Mouse (Mus musculus) right cerebral cortex, adult 2 months (tissue): Measurements from ENCODE around the gene B4galnt4.
"Not testable (repeated sequence)": the region's sequence is repeated elsewhere in the genome, so short reads cannot be mapped to it uniquely, and the experiment has no call there.

Experiments used
- DNase-seq, 2 experiments: peaks; one replicate each; pipeline ENCODE4 v3.0.0; 2021 to 2022; ENCODE audit warnings: low spot score in 2 of 2

B4galnt4 gene

DNA sequence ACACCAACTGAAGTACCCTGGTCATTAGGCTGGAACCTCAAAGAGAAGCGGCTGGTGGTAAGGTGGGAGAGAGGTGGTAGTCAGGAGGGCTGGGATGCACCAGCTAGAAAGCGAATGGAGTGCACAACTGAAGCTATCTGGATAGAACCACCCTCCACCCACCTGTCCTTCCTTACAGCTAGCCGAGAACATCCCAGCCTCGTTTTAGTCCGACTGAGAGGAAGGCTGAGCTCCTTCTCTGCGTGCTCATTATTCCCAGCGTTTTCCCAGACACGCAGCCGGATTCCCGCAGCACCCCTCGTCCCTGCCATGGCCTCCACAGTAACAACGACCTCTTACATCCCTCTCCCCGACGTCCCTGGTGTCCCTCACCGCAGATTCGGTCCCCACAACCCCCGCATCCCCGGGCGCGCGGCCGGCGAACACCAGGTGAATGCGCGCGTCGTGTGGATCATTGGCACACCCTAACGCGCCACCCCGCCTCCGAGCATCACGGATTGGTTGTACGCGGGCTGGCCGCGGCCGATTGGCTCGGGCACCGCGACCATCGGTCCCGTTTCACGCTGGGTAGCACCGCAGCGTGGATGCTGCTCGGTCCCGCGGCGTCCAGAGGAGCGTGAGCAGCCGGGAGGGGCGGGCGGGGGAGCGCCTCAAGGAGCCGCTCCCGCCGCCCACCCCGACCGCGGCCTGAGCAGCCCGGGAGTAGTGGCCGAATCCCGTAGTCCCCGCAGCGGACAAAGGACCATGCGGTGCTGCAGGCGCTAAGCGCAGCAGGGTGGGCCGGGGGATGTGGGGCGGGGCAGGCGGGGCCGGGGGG is at the start of gene B4galnt4:
Gene B4galnt4 (plus strand): TSS at position 679 of the 817 bp plus-strand sequence.
- peak; percentile 94 for DNase-seq

DNA sequence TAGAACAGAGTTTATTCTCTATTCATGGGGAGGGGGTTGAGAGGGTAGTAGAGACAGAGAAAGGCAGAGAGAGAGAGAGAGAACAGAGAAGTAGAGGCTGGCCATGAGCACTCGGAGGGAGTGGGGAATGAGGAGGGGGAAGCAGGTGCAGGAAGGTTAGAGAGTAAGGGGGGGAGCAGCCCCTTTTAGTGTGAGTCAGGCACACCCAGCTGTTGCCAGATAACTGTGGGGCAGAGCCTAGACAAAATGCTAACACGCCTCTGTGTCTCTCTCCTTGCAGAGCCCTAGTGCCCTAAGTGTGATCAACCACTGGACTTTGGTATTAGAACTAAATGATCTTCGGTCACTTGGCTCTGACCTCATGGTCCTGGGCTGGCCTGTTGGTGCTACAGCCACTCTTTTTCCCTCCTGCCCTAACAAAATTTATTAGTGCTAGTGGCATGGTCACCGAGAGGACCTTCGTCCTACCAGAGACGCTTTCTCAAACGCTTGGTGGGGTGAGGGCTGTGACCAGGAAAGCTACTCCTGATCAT is 49.6 kb upstream of the B4galnt4 start:
- DNase-seq = no peak

GRCm38 (mm10) chr7:141016707-141017697 is 43.9 kb upstream of the B4galnt4 start:
- DNase-seq = no peak

DNA sequence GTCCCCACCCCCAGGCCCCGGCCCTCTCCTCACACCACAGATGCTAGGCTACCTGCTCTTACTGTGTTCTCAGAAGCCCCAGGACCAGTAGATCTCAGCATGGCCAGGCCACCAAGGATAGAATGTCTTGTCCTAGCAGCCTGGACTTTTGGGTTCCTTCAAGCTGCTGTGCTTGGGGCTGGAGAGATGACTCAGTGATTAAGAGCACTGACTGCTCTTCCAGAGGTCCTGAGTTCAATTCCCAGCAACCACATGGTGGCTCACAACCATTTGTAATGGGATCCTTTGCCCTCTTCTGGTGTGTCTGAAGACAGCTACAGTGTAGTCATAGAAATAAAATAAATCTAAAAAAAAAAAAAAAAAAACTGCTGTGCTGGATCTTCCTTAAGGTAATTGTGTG is 43.1 kb upstream of the B4galnt4 start, which contains the start of gene Ifitm6:
Gene Ifitm6 (minus strand): TSS at position 101 of the 400 bp plus-strand sequence.
- DNase-seq = not testable (repeated sequence)

DNA sequence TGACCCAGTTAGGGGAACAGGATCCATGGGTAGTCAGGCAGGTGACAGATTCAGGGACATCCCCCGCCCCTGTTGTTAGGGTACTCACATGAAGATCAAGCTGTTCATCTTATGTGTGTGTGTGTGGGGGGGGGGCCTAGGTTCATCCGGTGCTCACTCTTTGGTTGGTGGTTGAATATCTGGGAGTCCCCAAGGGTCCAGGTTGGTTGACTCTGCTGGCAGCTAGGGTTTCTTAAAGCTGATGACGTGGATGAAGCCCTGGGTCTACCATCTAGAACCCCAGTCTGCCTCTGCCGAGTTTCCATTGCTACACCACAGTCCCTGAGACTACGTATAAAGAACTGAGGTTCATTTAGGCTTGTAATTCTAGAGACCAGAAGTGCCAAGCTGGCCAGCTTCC is 41.9 kb upstream of the B4galnt4 start:
- no peak for DNase-seq

- DNase-seq = no peak
Measured at GRCm38 (mm10) chr7:141021489-141022449, 39.1 kb upstream of the B4galnt4 start.

- DNase-seq = no peak
Measured at GRCm38 (mm10) chr7:141024865-141025838, 35.8 kb upstream of the B4galnt4 start.

DNA sequence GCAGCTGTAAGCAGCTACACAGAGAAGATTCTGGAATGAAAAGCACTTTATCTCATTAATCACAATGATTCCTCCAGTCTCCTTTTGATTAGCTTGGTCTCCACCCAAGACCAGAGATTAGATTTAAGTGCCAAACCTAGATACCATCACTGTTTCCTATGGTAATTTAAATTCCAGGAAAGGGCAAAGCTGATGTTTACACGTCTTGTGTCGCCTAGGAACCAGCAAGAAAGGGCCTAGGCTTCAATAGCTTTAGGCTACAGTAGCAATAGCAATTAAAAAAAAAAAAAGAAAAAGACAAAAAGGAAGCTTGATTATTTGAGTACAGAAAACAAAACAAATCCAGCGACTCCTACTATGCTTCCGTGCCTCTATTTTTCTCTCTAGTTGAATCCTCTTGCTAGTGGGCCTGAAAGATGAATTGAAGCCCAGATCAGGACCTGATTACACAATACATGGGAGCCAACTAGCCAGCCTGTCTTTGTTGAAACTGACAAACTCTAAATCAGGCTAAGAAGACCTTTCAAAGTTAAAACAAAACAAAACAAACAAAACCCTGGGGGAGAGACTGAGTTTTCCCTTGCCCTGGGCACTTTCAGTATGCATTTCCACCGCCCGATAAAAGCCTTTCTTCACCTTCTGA is 34.7 kb upstream of the B4galnt4 start:
- no peak for DNase-seq

DNA sequence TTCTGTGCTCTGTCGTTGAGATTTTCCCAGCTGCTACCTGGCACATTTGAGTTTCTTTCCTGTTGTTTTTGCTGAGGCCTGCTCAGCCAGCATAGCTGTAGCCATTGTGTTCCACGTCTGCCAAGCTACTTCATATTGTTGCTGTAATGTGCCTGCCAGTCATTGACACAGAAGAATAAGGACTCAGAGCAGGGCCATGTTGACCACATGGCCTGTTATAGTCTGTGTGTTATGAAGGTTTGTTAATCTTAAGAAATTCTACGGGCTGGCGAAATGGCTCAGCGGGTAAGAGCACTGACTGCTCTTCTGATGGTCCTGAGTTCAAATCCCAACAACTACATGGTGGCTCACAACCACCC is 34.2 kb upstream of the B4galnt4 start:
- DNase-seq = no peak

DNA sequence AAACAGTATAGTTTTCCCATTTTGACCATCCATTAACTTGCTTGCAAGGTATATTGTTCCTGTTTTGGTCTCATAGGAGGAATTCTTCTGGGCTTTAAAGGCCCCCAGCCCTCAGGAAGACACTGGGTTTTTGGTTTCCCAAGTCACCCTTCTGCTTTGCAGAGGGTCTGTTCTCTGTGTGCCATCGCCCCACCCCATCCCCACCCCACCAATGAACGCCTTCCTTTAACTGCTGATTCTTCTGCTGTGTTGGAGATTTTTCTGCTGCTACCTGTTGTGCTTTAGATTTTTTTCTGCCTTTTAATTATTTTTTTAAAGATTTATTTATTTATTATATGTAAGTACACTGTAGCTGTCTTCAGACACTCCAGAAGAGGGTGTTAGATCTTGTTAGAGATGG is 32.1 kb upstream of the B4galnt4 start, which contains the start of gene Gm17387:
Gene Gm17387 (plus strand): TSS at position 301 of the 400 bp plus-strand sequence.
- DNase-seq = no peak

DNA sequence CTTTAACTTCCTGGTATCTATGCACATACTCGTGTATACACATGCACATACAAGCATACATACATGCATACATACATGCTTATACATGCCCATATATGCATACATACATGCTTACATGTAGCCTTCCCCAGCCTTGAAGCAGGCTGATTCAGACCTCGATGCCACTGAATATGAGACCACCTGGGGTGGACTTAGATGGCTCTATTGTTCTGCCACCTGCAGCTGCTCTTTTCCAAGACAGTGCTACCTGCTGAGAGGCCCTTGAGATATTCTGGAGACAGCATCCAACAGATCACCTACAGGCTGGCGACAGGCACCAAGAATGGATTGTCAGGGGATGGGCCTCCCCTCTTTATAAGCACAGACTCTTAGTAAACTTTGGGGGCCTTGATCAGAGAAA is 30.5 kb upstream of the B4galnt4 start:
- no peak for DNase-seq

DNA sequence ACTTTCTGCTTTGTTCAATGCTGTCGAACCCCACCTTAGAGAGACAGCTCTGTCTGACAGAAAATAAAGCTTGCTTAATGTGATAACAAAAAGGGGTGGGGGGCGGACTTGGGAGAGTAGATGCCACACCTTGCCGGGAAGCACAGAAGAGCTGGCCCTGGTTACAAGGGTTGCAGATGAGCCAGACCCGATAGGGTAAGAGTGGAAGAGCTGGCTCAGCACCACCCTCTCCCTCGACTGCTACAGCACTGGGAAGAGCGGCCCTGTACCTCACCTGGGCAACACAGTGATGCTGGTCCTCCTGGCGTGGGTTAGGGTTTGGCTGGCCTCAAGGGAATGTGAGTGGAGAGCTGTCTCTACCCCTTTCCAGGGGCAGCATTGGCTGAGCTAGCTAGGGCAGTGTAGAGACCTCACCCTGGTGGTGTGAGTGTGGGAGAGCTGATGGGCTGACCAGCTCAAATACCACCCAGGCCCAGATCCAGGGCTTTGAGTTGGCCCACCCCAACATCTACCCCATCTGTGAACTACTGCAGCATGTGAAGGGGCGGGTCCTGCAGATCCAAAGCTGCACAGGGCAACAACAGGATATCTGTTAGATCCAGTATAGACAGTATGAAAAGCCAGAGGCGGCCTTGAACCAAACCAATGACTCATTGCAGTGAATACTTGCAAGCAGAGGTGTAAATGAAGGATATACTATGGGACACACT is 28.3 kb upstream of the B4galnt4 start:
- no peak for DNase-seq

GRCm38 (mm10) chr7:141036624-141037023 is 24.3 kb upstream of the B4galnt4 start:
- not testable (repeated sequence) for DNase-seq

GRCm38 (mm10) chr7:141038090-141039032 is 22.5 kb upstream of the B4galnt4 start:
- no peak for DNase-seq

- DNase-seq = no peak
Measured at GRCm38 (mm10) chr7:141039386-141040107, 21.4 kb upstream of the B4galnt4 start.

DNA sequence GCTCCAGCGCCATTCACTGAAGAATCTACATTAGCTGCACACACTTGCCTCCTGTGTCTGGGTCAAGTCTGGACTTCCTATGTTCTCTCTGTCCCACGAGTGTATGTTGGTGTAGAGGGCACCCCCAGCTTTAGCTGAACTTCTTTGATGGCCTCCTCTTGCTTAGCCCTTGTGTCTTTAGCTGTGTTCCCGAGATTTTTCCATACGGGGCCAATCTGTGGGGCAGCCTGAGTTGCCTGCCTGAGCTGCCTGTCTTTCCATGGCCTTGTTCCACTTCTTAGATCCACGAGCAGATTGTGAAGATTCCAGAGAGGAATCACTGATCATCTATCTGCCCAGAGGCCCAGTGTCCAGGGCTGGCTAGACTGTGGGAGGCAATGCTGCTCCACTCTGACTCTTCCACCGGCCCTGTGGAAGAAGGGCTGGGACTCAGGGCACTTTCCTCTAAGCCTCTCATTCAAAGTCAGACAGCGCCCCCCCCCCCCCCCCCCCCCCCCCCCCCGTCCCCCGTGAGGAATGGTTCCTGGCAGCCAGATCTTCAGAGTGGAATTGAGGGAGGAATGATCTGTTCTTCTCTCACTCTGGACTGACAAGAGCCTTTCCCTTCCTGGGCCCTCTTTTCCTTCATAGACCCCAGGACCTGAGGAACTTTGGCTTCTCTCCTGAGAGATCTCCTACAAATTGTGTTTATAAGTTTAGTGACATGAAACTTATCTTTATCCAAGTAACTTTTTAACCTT is 19.9 kb upstream of the B4galnt4 start:
- DNase-seq = no peak
